ENCODE assay signal across 24 mouse cellular contexts in the genomic region with DNA sequence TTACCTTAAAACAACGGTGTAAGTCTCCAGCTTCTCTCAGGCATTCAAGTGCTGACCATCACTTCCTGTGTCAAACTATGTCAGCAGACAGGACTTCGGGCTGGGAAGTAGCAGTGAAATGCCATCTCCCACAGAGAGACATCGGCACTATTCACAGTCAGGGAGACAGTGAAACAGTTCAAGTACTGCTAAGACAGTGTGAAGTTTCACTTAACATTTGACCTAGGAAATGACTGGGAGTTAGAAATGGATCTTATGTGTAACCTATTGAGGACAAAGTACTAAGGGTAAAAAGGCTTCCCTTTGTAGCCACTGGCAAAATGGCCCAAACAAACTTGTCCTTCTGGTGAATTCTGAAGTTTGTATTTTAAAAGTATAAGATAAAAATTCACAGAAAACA.
"Had no signal": no experiment of that assay in that cellular context is flagged by ENCODE, and none has a peak within 500 bp of the region (broad histone marks: within the 10 kb centered on the region; RNA-seq: fewer than 3 reads in every experiment).

No protein-coding gene starts in this region.

- H3K4me1 ChIP-seq: heart, embryonic 13.5 days; heart, embryonic 15.5 days; hindbrain, embryonic 12.5 days; intestine, embryonic 15.5 days; limb, embryonic 10.5 days; limb, embryonic 12.5 days; liver, embryonic 13.5 days; liver, embryonic 15.5 days had no signal

- H3K27ac ChIP-seq: heart, adult 2 months; heart, embryonic 13.5 days; heart, embryonic 15.5 days; hindbrain, embryonic 12.5 days; hindbrain, embryonic 14.5 days; intestine, embryonic 15.5 days; layer of hippocampus, adult 2 months; left cerebral cortex, adult 2 months; limb, embryonic 10.5 days; limb, embryonic 12.5 days; liver, embryonic 13.5 days; liver, embryonic 15.5 days had no signal

- H3K27me3 ChIP-seq: heart, embryonic 13.5 days; heart, embryonic 15.5 days; hindbrain, embryonic 12.5 days; intestine, embryonic 15.5 days; limb, embryonic 12.5 days; liver, embryonic 13.5 days; liver, embryonic 15.5 days had no signal

- ATAC-seq: forebrain, embryonic 16.5 days; hindbrain, embryonic 16.5 days; inflammation-experienced regulatory T-cells, adult 6 months; intestine, embryonic 15.5 days; intestine, postnatal 0 days; liver, postnatal 0 days had no signal

- H3K4me3 ChIP-seq: heart, adult 2 months; heart, embryonic 13.5 days; heart, embryonic 15.5 days; hindbrain, embryonic 12.5 days; intestine, embryonic 15.5 days; layer of hippocampus, adult 2 months; left cerebral cortex, adult 2 months; limb, embryonic 10.5 days; limb, embryonic 12.5 days; liver, embryonic 13.5 days; liver, embryonic 15.5 days had no signal

- H3K4me2 ChIP-seq: heart, embryonic 11.5 days; heart, embryonic 13.5 days; heart, embryonic 15.5 days; hindbrain, embryonic 12.5 days; hindbrain, embryonic 14.5 days; intestine, embryonic 15.5 days; limb, embryonic 12.5 days; liver, embryonic 13.5 days; liver, embryonic 15.5 days had no signal

- H3K9me3 ChIP-seq: heart, embryonic 13.5 days; heart, embryonic 15.5 days; hindbrain, embryonic 12.5 days; intestine, embryonic 15.5 days; limb, embryonic 10.5 days; limb, embryonic 12.5 days; liver, embryonic 13.5 days; liver, embryonic 15.5 days had no signal

- DNase-seq: gastrocnemius, postnatal 14 days; gastrocnemius, postnatal 36 days; heart, adult 11 months; heart, adult 2 months; heart, postnatal 14 days; heart, postnatal 36 days; liver, embryonic 13.5 days; liver, postnatal 0 days; lung, adult 2 months had no signal

- H3K9ac ChIP-seq: heart, embryonic 13.5 days; heart, embryonic 15.5 days; hindbrain, embryonic 12.5 days; hindbrain, embryonic 14.5 days; intestine, embryonic 15.5 days; limb, embryonic 12.5 days; liver, embryonic 13.5 days; liver, embryonic 15.5 days; liver, postnatal 0 days had no signal

- H3K36me3 ChIP-seq: liver, embryonic 15.5 days had no signal
